Mouse (Mus musculus) heart, embryonic 13.5 days (tissue): ENCODE data around the gene Epb41. TPM values are rescaled to one million over a fixed set of nuclear protein-coding genes. Genes with fewer than 3 reads are reported as not detected.
A peak's percentile ranks its signal among the peaks of the same experiment; 100 is the strongest.

ENCODE experiments used
- ATAC-seq: fragments of 200-750 bp; cut with Nextera tagmentation; 2 replicates; pipeline ENCODE4 v1.8.0; 2017; ENCODE audit warnings: moderate TSS enrichment; ENCODE audit not compliant: insufficient number of reproducible peaks, low FRiP score, low TSS enrichment; ENCODE audit errors: extremely low read depth
- H3K27ac ChIP-seq: fragments of 300-500 bp; sonication (generic); replicated peaks from 2 replicates; pipeline ENCODE4 v1.5.1; 2015; ENCODE audit warnings: moderate library complexity, mild to moderate bottlenecking, inconsistent platforms
- H3K27me3 ChIP-seq: fragments of 300-500 bp; sonication (generic); replicated peaks from 2 replicates; pipeline ENCODE4 v1.6.1; 2015; ENCODE audit warnings: mild to moderate bottlenecking, inconsistent platforms
- H3K36me3 ChIP-seq: fragments of 300-500 bp; sonication (generic); 2 replicates; pipeline ENCODE4 v1.6.1; 2015; ENCODE audit warnings: mild to moderate bottlenecking, inconsistent platforms
- H3K4me1 ChIP-seq: fragments of 300-500 bp; sonication (generic); 2 replicates; pipeline ENCODE4 v1.6.1; 2015; ENCODE audit warnings: inconsistent platforms
- H3K4me2 ChIP-seq: fragments of 300-500 bp; sonication (generic); 2 replicates; pipeline ENCODE4 v1.6.1; 2015; ENCODE audit warnings: inconsistent platforms, mild to moderate bottlenecking, moderate library complexity
- H3K4me3 ChIP-seq: fragments of 300-500 bp; sonication (generic); 2 replicates; pipeline ENCODE4 v1.5.1; 2015; ENCODE audit warnings: moderate library complexity, mild to moderate bottlenecking, inconsistent platforms
- H3K9ac ChIP-seq: fragments of 300-500 bp; sonication (generic); 2 replicates; pipeline ENCODE4 v1.6.1; 2015; ENCODE audit warnings: inconsistent platforms, mild to moderate bottlenecking, moderate library complexity
- H3K9me3 ChIP-seq: fragments of 300-500 bp; sonication (generic); 2 replicates; pipeline ENCODE4 v1.6.1; 2016; ENCODE audit warnings: inconsistent platforms
- WGBS: fragments of 180-500 bp; shearing (Covaris S2); methylation state at CpG from one replicate; pipeline ENCODE4 v1.1.7; 2015; ENCODE audit warnings: mixed read lengths; 5-methylcytosine and 5-hydroxymethylcytosine counted together
- polyA plus RNA-seq: library from polyadenylated mRNA; unstranded; fragments of >200 nt; fragmentation: Nextera tagmentation; extraction: Ambion mirVana; gene quantifications from 2 replicates; pipeline ENCODE4 v1.2.1, GENCODE M21; 2015

Gene Epb41
- polyA plus RNA-seq, result 58.5 and 76.5 TPM in 2 replicates

DNA sequence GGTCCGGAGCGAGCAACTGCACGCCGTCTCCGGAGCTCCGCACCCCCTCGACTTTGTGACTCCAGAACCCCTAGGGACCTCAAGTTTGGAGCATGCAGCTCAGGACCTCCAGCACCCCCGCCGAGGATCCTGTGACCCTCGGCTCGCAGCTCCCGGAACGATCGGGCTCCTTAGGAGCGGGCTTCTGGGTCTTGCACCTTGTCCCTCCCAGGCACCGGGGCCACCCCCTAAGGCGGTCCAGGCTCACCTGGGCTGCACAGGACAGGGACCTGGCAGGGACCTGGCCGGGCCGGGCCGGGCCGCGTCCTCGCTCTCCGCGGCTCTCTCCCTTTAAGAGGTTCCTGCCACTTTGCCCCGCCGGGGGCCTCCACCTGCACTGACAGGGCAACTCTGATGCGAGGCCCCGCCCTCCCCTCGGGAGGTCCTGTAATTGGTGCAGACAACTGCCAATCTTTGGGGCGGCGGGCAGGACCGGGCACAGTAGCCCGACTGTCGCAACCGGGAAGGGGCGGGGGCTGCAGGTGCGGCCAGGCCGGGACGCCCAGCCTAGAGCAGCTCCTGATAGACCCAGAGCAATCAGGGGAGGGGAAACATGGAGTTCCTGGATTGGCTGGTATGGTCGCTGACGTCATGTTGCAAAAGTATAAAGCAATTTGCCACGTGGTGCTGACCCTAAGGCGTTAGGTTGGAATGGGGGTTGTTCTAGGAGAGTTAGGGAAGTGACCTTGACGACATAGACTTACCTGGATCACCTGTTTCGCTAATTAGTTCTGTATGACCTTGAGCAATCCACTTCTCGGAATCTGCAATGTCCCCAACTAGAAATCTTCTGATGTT, at the start of gene Epb41:
Gene Epb41, minus strand, starts transcription at position 389 of the 837 bp plus-strand sequence.
- peak within 1 kb of the TSS; percentile 66 for H3K4me3 ChIP-seq
- H3K27ac ChIP-seq, result peak within 1 kb of the TSS; percentile 96
- H3K27me3 ChIP-seq, result no peaks in the 10 kb centered on the region
- peaks cover 84% of the 10 kb centered on the region for H3K4me1 ChIP-seq
- peak within 1 kb of the TSS; percentile 90 for H3K9ac ChIP-seq
- peak within 1 kb of the TSS; percentile 88 for H3K4me2 ChIP-seq
- WGBS, result 2% methylated on average over 47 of the region's 47 CpGs
- no peaks in the 10 kb centered on the region for H3K9me3 ChIP-seq
- H3K36me3 ChIP-seq, result peaks cover 9% of the 10 kb centered on the region
- peak; percentile 83 for ATAC-seq

DNA sequence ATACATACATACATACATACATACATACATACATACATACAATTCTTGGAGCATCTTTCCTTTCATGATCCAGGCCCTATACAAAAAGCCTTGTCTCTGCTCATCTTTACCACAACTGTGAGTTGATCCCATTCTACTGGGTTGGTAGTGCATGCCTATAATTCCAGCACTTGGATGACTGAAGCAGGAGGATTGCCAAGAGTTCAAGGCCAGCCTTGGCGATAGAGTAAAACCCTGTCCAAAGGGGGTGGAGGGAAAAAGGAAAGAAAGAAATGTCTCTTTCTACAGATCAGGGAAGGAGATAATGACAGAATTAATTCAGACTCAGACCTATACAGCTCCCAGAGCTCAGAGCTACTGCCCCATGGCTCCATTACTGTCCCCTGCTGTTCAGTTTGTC, 48.0 kb upstream of the Epb41 start:
- H3K36me3 ChIP-seq, result no peaks in the 10 kb centered on the region
- no peak overlapping the region for H3K9ac ChIP-seq
- H3K27ac ChIP-seq, result no peak overlapping the region
- peaks cover 12% of the 10 kb centered on the region; the same call in 1 of the 2 replicates for H3K27me3 ChIP-seq
- no peak overlapping the region for H3K4me2 ChIP-seq
- H3K9me3 ChIP-seq, result no peaks in the 10 kb centered on the region
- peaks cover 26% of the 10 kb centered on the region for H3K4me1 ChIP-seq
- no peak for ATAC-seq
- no peak overlapping the region for H3K4me3 ChIP-seq
- WGBS, result 93% methylated on average over 1 of the region's 1 CpGs

DNA sequence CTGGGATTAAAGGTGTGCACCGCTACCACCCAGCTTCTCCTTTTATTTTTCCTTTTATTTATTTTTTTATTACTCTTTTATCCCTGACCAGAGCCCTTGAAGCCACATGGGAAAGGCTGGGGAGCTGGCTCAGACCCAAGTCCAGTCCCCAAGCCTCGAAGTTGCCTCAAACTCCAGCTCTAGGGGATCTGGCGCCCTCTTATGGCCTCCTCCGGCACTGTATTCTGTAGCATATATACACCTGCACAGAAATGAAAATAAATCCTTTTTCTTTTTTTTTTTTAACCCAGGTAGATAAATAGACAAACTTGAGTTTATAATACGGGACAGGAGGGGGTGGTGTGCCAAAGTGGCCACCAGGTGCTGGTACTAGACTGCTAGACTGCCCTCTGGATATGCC, 46.6 kb upstream of the Epb41 start:
- WGBS, result 76% methylated on average over 5 of the region's 5 CpGs
- no peaks in the 10 kb centered on the region for H3K36me3 ChIP-seq
- ATAC-seq, result no peak

DNA sequence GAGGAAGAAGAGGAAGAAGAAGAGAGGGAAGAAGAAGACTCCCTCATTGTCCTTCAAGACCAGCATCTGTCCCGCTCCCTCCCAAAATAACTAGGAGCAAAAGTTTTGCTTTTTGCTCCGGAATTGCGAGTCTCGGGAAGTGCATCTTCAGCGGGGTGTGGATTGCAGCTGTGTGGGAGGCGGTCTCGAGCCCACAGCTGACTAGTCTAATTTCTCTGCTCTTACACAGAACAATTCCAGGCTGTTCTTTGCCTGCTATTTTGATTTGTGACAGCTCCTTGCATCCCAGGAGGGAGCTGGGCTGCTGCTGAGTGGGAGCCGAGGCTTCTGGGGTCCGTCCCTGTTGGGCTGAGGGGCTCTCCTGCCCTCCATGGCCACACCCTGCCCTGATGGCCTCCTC, 44.4 kb upstream of the Epb41 start:
- no peak overlapping the region for H3K27ac ChIP-seq
- H3K27me3 ChIP-seq, result peaks cover 29% of the 10 kb centered on the region
- no peak for ATAC-seq
- H3K4me1 ChIP-seq, result peaks cover 4% of the 10 kb centered on the region
- WGBS, result 61% methylated on average over 9 of the region's 9 CpGs
- no peak overlapping the region for H3K4me3 ChIP-seq
- no peaks in the 10 kb centered on the region for H3K9me3 ChIP-seq
- no peaks in the 10 kb centered on the region for H3K36me3 ChIP-seq
- 0 out of 2 replicates have a peak overlapping the region, but pooled peaks have one; percentile 5 for H3K9ac ChIP-seq
- H3K4me2 ChIP-seq, result no peak overlapping the region

More for the DNA sequence above, 46.6 kb upstream of the Epb41 start:
- Histone ChIP-seq H3K9ac (no peak overlapping the region), H3K9me3 (no peaks in the 10 kb centered on the region), H3K27me3 (peaks cover 17% of the 10 kb centered on the region; the same call in 1 of the 2 replicates), H3K4me2 (no peak overlapping the region), H3K4me1 (peaks cover 15% of the 10 kb centered on the region), H3K27ac (no peak overlapping the region), H3K4me3 (no peak overlapping the region)

DNA sequence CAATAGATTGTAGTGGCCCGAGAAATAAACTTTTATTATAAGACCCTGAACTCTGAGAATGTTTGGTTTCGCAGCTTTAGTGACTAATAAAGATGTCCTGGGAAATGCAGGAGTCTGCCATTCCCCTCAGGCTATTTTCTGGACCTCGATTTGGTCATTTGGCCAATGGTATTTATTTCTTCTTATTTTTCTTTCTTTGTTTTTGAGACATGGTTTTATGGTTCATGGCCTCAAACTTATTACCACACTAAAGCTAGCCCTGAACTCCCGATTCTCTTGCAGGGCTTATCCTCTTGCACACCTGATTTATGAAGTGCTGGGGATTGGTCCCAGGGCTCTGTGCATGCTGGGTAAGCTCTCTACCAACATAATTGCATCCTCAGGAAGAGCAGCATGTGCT, 41.2 kb upstream of the Epb41 start:
- H3K36me3 ChIP-seq, result no peaks in the 10 kb centered on the region
- no peak overlapping the region for H3K4me3 ChIP-seq
- H3K9ac ChIP-seq, result no peak overlapping the region
- H3K9me3 ChIP-seq, result no peaks in the 10 kb centered on the region
- no peak overlapping the region for H3K27ac ChIP-seq
- no peak for ATAC-seq
- no peak overlapping the region for H3K4me2 ChIP-seq
- WGBS, result 75% methylated on average over 4 of the region's 4 CpGs
- peaks cover 9% of the 10 kb centered on the region for H3K4me1 ChIP-seq
- peaks cover 59% of the 10 kb centered on the region for H3K27me3 ChIP-seq

DNA sequence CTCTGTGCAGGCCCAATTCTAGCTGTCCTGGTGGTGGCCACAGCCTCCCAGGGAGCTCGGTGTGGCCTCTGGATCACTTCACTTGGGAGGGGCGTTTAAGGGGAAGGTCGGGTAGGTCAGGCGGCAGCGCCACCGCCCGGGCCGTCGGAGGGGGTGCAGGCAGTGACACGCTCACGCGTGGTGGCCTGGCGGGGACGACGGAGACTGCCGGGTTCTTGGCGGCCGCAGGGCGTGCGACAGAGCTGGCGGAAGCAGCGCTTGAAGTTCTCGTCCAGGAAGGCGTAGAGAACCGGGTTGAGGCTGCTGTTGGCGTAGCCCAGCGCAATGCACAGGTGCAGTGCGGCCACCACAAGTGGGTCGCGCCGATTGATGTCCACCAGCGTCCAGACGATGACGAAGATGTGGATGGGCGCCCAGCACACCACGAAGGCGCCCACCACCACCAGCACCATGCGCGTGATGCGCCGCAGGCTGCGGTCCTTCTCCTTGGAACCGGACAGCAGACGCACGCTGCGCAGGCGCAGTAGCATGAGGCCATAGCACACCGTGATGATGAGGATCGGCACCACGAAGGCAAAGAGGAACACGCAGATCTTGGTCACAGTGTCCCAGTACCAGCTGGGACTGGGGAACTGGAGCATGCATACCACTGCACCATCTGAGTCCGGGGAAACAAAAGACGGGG, 38.4 kb upstream of the Epb41 start:
- no peak overlapping the region for H3K27ac ChIP-seq
- H3K36me3 ChIP-seq, result no peaks in the 10 kb centered on the region
- H3K4me2 ChIP-seq, result peak overlapping the region; percentile 68
- peak overlapping the region; percentile 45 for H3K4me3 ChIP-seq
- peaks cover 9% of the 10 kb centered on the region for H3K4me1 ChIP-seq
- H3K27me3 ChIP-seq, result peaks cover 66% of the 10 kb centered on the region
- H3K9ac ChIP-seq, result peak overlapping the region; percentile 51
- ATAC-seq, result no peak
- H3K9me3 ChIP-seq, result no peaks in the 10 kb centered on the region
- WGBS, result 33% methylated on average over 53 of the region's 53 CpGs

DNA sequence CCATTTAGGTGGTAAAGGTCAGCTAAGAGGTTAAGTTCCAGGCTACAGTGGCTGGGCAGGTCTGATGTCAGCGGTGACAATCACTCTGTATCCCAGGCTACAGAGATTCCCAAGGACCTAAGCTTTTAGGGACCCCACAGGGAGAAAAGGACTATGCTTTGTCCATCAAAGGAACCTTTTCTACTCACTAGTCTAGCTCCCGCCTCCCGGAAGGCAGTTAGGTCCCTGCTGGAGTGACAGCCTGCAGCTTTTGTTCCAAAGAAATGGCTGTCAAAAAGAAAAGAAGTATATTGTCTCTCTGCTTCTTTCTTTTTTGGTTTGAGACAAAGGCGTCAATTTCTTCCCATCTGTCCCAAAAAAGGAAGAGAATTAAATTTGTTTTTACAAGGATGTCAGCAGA, 36.1 kb upstream of the Epb41 start:
- 77% methylated on average over 4 of the region's 4 CpGs for WGBS

DNA sequence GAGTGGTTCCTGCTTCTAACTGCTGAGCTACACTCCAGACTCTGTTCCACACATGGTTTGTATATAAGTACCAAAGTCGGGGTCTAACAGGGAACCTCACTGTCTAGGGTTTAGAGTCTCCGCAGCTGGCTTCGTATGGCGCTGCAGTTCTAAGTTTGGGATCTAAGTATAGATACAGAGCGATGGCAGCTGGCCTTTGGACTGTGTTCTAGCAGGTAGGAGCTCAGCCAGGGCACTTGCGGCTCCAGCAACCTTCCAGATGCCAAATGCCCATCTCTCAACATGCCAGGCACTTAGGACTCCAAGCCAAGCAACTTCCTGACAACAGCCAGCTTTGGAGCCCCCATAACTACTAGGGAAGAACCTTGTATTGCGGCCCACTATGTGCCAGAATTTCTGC, 33.1 kb upstream of the Epb41 start:
- no peaks in the 10 kb centered on the region for H3K36me3 ChIP-seq
- no peak overlapping the region for H3K4me2 ChIP-seq
- no peak overlapping the region for H3K4me3 ChIP-seq
- no peaks in the 10 kb centered on the region for H3K9me3 ChIP-seq
- H3K9ac ChIP-seq, result no peak overlapping the region
- H3K27me3 ChIP-seq, result peaks cover 37% of the 10 kb centered on the region
- WGBS, result 84% methylated on average over 7 of the region's 7 CpGs
- no peak overlapping the region for H3K27ac ChIP-seq
- ATAC-seq, result no peak
- H3K4me1 ChIP-seq, result peaks cover 4% of the 10 kb centered on the region

More for the DNA sequence above, 36.1 kb upstream of the Epb41 start:
- Histone ChIP-seq H3K27me3 (peaks cover 58% of the 10 kb centered on the region), H3K9ac (no peak overlapping the region), H3K4me2 (no peak overlapping the region), H3K27ac (no peak overlapping the region), H3K4me1 (peaks cover 9% of the 10 kb centered on the region), H3K36me3 (no peaks in the 10 kb centered on the region), H3K4me3 (no peak overlapping the region), H3K9me3 (no peaks in the 10 kb centered on the region)
- ATAC-seq, result no peak

DNA sequence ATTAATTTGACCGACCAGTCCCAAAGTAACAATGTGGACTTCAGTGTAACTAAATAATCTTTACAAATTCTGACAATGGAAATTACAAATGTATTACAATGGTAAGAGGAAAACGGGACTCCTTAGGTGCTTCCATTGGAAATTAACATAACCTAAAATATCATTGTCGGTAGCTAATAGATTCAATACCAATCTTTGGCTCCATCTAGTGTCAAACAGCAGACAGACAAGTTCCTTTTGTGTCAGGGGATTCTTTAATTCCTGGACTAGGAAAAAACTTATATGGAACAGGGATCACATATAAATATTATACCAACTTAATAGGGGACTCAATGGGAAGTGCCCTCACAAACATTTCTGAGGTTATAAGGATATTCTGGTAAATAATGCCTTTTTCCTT, 26.0 kb upstream of the Epb41 start:
- ATAC-seq, result no peak
- Histone ChIP-seq H3K4me3 (no peak overlapping the region), H3K36me3 (no peaks in the 10 kb centered on the region), H3K27ac (no peak overlapping the region), H3K9me3 (no peaks in the 10 kb centered on the region), H3K9ac (no peak overlapping the region), H3K27me3 (no peaks in the 10 kb centered on the region; the same call in 1 of the 2 replicates), H3K4me2 (no peak overlapping the region), H3K4me1 (peaks cover 13% of the 10 kb centered on the region)
- WGBS, result 47% methylated on average over 3 of the region's 3 CpGs

DNA sequence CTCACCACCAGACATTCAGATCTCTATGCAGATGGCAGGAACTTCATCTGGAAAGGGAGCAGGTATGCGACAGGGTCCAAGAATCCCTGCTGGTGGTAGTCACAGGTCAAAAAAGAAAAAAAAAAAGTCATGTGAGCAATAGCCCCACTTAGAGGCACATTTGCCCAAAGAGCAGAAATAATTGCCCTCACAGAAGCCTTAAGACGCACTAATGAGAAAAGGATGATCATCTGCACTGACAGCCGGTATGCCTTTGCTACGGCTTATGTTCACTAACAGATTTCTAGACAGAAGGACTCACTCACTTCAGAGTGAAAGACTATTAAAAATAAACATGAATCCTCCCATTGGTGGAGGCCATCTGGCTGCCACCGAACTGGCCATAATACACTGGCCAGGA, 24.4 kb upstream of the Epb41 start:
- ATAC-seq, result no peak
- Histone ChIP-seq H3K4me2 (no peak overlapping the region), H3K9me3 (no peaks in the 10 kb centered on the region), H3K4me1 (peaks cover 13% of the 10 kb centered on the region), H3K9ac (no peak overlapping the region), H3K27me3 (no peaks in the 10 kb centered on the region; the same call in 1 of the 2 replicates), H3K36me3 (no peaks in the 10 kb centered on the region), H3K4me3 (no peak overlapping the region), H3K27ac (no peak overlapping the region)
- WGBS, result 60% methylated on average over 5 of the region's 5 CpGs

DNA sequence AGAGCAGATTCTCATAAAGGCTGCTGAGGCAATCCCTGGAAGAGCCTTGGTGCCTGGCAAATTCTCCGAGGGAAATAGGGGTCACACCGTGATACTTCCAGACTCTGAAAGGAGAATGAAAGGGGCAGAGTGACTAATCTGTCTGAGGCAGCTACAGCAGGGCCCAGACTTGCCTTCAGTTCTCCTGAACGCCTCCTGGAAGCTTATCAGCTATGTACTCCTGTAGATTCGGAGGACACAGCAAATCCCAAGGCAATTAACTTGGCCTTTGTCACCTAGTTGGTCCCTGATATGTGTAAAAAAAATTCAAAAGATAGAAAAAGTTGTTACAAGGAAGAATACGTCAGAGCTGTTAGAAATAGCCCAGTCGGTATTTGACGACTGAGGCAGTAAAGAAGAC, 19.9 kb upstream of the Epb41 start:
- no peak overlapping the region for H3K4me3 ChIP-seq
- ATAC-seq, result no peak
- H3K27me3 ChIP-seq, result no peaks in the 10 kb centered on the region; the same call in 1 of the 2 replicates
- H3K4me1 ChIP-seq, result peaks cover 13% of the 10 kb centered on the region
- H3K9me3 ChIP-seq, result no peaks in the 10 kb centered on the region
- WGBS, result 58% methylated on average over 7 of the region's 7 CpGs
- no peaks in the 10 kb centered on the region for H3K36me3 ChIP-seq
- no peak overlapping the region for H3K4me2 ChIP-seq
- H3K9ac ChIP-seq, result no peak overlapping the region
- no peak overlapping the region for H3K27ac ChIP-seq
